Mouse (Mus musculus): ENCODE data around the gene Ccdc9. TPM values are rescaled to one million over a fixed set of nuclear protein-coding genes. Genes with fewer than 3 reads are reported as not detected.

Ccdc9 gene
- polyA plus RNA-seq, 1 experiment from 2014 or later: 24.6 TPM

DNA sequence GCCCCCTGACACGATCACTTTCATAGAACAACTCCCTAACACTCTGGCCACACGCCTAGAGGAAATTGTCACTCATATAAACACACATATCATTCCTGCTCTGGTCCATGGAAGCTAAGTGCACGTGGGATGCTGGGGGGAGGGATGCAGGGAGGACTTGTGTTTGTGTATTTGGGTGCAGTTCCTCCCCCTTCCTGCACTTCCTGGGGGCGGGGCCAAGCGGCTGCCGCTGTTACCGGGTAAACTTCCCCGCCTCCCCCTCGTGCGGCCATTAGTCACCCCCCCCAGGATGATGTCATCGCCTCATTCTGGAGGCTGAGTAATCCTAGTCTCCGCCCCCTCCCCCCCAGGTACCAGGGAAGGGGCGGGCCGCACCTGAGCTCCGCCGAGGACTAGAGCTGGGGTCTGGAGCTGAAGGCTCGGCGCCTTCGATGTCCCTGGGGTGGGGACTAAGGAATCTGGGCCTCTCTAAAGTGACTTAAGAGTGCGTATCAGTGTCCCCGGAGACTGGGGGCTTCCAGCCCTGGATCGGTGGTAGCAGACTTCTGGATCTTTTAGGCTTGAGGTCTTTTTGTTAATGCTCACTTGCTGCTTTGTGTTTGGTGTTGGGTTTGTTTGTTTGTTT lies 10.3 kb upstream of the Ccdc9 start:
- Histone ChIP-seq H3K36me3 (ENCODE audit: control insufficient read depth, insufficient read depth, low read length) (no peaks in the 10 kb centered on the region), H3K9ac (ENCODE audit: low read depth, low read length) (peak overlapping the region; percentile 3; the same call in 1 of the 2 replicates), H3K27me3 (ENCODE audit: control insufficient read depth, insufficient read depth, low read length) (no peaks in the 10 kb centered on the region), H3K4me3 (ENCODE audit: low read length) (peak overlapping the region; percentile 35), H3K4me1 (ENCODE audit: control insufficient read depth, insufficient read depth, low read length) (peaks cover 7% of the 10 kb centered on the region; the same call in 1 of the 2 replicates), H3K9me3 (ENCODE audit: control insufficient read depth, low read length) (no peaks in the 10 kb centered on the region), H3K27ac (ENCODE audit: low read depth, low read length) (peak overlapping the region; percentile 53), H3K4me2 (replicated peaks; ENCODE audit: low read depth, low read length) (peak overlapping the region; percentile 46)
- under 1% methylated on average over 21 of the region's 22 CpGs for WGBS
- ATAC-seq (ENCODE audit: low FRiP score, low TSS enrichment): peak; percentile 30

DNA sequence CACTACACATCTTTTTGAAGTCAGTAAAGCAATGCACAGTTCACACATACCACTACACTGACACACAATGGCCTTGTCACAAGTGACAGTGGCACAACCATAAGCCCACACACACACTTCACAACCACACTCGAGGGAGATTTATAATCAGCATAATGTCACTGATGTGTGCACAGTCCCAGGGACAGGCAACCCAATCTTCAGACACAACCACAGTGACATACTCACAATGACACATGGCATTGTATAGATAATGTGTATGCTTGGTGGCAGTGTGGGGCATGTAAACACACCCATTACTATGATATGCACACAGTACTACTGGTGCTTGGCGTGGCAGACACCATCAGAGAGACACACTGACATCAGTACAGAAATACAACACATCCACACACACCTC lies 9.6 kb upstream of the Ccdc9 start:
- H3K9me3 ChIP-seq (ENCODE audit: control insufficient read depth, low read length): no peaks in the 10 kb centered on the region
- no peak overlapping the region for H3K4me3 ChIP-seq (ENCODE audit: low read length)
- no peak for ATAC-seq (ENCODE audit: low FRiP score, low TSS enrichment)
- WGBS: 32% methylated on average over 2 of the region's 2 CpGs
- H3K4me1 ChIP-seq (ENCODE audit: control insufficient read depth, insufficient read depth, low read length): peaks cover 7% of the 10 kb centered on the region; the same call in 1 of the 2 replicates
- H3K27ac ChIP-seq (ENCODE audit: low read depth, low read length): peak overlapping the region; percentile 24; the same call in 1 of the 2 replicates
- no peak overlapping the region for H3K9ac ChIP-seq (ENCODE audit: low read depth, low read length)
- no peak overlapping the region for H3K4me2 ChIP-seq (replicated peaks; ENCODE audit: low read depth, low read length)
- no peaks in the 10 kb centered on the region for H3K36me3 ChIP-seq (ENCODE audit: control insufficient read depth, insufficient read depth, low read length)
- H3K27me3 ChIP-seq (ENCODE audit: control insufficient read depth, insufficient read depth, low read length): no peaks in the 10 kb centered on the region

DNA sequence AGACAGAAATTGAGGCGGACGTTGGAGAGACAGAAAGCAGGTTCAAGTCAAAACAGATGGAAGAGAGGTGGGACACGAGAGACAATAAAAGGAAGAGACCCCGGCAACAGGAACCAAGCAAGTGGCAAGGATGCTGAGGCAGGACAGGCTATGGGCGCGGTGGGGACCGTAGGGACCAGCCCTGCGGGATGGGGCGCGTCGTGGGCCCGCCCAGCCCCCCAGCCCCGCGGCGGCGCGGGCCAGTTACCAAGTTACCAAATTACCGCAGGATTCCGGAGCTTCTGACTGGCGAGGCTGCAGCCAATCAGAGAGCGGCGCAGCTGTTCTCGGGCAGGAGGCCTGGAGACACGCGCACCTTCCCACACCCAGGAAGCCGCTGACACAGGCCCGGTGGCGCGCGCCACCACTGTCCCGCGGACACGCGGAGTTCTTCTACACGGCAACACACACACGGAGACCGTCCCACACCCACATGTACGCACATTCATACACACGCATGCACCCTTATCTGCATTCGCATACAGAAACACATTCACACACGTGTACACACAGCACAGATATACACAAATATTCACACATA lies 8.8 kb upstream of the Ccdc9 start:
- peaks cover 7% of the 10 kb centered on the region; the same call in 1 of the 2 replicates for H3K4me1 ChIP-seq (ENCODE audit: control insufficient read depth, insufficient read depth, low read length)
- WGBS: 2% methylated on average over 41 of the region's 41 CpGs

DNA sequence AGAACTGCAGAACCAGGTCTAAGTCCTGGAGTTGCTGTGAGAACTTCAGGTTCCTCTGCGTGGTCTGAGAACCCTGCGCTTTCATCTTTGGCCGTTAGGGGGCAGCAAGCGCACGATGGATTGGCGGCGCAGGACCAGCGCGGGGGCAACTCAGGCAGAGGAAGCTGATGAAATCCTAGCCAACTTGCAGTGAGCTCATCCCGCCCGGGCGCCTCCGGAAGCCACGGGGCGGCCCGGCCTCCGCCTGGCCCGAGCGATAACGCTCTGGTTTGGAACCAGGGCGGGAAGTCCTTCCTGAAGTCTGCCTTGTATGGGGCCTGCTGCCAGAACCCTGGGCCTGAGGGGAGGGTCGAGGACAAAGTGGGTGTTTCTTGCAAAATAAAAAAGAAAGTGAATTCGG lies 8.2 kb upstream of the Ccdc9 start:
- H3K4me3 ChIP-seq (ENCODE audit: low read length): peak overlapping the region; percentile 39
- no peaks in the 10 kb centered on the region for H3K9me3 ChIP-seq (ENCODE audit: control insufficient read depth, low read length)
- no peaks in the 10 kb centered on the region for H3K27me3 ChIP-seq (ENCODE audit: control insufficient read depth, insufficient read depth, low read length)
- no peaks in the 10 kb centered on the region for H3K36me3 ChIP-seq (ENCODE audit: control insufficient read depth, insufficient read depth, low read length)
- peak overlapping the region; percentile 90 for H3K27ac ChIP-seq (ENCODE audit: low read depth, low read length)
- H3K4me1 ChIP-seq (ENCODE audit: control insufficient read depth, insufficient read depth, low read length): peaks cover 7% of the 10 kb centered on the region; the same call in 1 of the 2 replicates
- under 1% methylated on average over 23 of the region's 23 CpGs for WGBS
- peak overlapping the region; percentile 51 for H3K9ac ChIP-seq (ENCODE audit: low read depth, low read length)
- peak; percentile 78 for ATAC-seq (ENCODE audit: low FRiP score, low TSS enrichment)
- H3K4me2 ChIP-seq (replicated peaks; ENCODE audit: low read depth, low read length): peak overlapping the region; percentile 81

More for the DNA sequence above, 8.8 kb upstream of the Ccdc9 start:
- peak; percentile 61 for ATAC-seq (ENCODE audit: low FRiP score, low TSS enrichment)
- Histone ChIP-seq H3K9me3 (ENCODE audit: control insufficient read depth, low read length) (no peaks in the 10 kb centered on the region), H3K27ac (ENCODE audit: low read depth, low read length) (peak overlapping the region; percentile 90), H3K4me2 (replicated peaks; ENCODE audit: low read depth, low read length) (peak overlapping the region; percentile 81), H3K4me3 (ENCODE audit: low read length) (peak overlapping the region; percentile 39), H3K9ac (ENCODE audit: low read depth, low read length) (peak overlapping the region; percentile 51), H3K36me3 (ENCODE audit: control insufficient read depth, insufficient read depth, low read length) (no peaks in the 10 kb centered on the region), H3K27me3 (ENCODE audit: control insufficient read depth, insufficient read depth, low read length) (no peaks in the 10 kb centered on the region)

DNA sequence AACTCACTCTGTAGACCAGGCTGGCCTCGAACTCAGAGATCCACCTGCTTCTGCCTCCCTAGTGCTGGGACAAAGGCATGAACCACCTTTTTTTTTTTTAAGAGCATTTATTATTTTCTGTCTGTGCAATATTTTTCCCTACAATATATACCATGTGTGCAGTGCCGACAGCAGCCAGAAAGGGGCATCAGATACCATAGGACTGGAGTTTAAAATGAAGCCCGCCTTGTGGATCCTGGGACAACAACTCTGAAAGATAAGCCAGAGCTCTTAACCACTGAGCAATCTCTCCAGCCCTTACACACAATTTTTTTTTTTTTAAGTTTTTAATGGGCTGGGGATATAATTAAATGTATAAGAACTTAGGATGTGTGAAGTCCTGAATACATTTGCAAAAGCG lies 7.8 kb upstream of the Ccdc9 start:
- H3K27me3 ChIP-seq (ENCODE audit: control insufficient read depth, insufficient read depth, low read length): no peaks in the 10 kb centered on the region
- H3K4me3 ChIP-seq (ENCODE audit: low read length): peak overlapping the region; percentile 39; the same call in 1 of the 2 replicates
- 24% methylated on average over 4 of the region's 4 CpGs for WGBS
- H3K4me1 ChIP-seq (ENCODE audit: control insufficient read depth, insufficient read depth, low read length): peaks cover 6% of the 10 kb centered on the region; the same call in 1 of the 2 replicates
- H3K9ac ChIP-seq (ENCODE audit: low read depth, low read length): 0 out of 2 replicates have a peak overlapping the region, but pooled peaks have one; percentile 51
- H3K27ac ChIP-seq (ENCODE audit: low read depth, low read length): peak overlapping the region; percentile 90; the same call in 1 of the 2 replicates
- no peaks in the 10 kb centered on the region for H3K36me3 ChIP-seq (ENCODE audit: control insufficient read depth, insufficient read depth, low read length)
- H3K4me2 ChIP-seq (replicated peaks; ENCODE audit: low read depth, low read length): peak overlapping the region; percentile 81
- peak; percentile 10; the same call in 1 of the 2 replicates for ATAC-seq (ENCODE audit: low FRiP score, low TSS enrichment)
- no peaks in the 10 kb centered on the region for H3K9me3 ChIP-seq (ENCODE audit: control insufficient read depth, low read length)

DNA sequence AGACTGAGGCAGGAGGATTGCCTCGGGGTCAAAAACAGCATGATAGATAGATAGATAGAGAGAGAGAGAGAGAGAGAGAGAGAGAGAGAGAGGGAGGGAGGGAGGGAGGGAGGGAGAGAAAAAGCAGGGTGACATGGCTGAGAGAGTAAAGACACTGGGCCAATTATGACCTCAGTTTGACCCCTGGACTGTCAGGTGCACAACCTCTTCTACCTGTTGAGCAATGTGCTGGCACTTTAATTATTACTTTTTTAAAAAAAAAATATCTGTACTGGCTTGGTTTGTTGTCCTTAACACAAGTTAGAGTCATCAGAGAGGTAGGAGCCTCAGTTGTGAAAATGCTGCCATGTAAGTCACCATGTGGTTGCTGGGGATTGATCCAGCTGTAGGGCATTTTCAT lies 1.2 kb upstream of the Ccdc9 start:
- H3K9me3 ChIP-seq (ENCODE audit: control insufficient read depth, low read length): no peaks in the 10 kb centered on the region
- no peak for ATAC-seq (ENCODE audit: low FRiP score, low TSS enrichment)

DNA sequence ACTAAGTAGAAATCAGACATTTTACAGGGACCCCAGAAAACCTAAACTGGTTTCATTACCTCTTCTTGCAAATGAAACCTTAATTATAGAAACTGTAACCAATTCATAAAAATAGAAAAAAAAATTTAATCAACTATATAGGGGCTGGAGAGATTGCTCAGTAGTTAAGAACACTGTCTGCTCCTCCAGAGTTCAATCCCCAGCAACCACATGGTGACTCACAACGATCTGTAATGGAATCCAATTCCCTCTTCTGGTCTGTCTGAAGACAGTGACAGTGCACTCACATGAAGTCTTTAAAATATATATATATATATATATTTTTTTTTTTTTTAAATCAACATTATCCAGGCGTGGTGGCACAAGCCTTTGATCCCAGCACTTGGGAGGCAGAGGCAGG lies 421 bp upstream of the Ccdc9 start:
- ATAC-seq (ENCODE audit: low FRiP score, low TSS enrichment): no peak
- Histone ChIP-seq H3K36me3 (ENCODE audit: control insufficient read depth, insufficient read depth, low read length) (peaks cover 22% of the 10 kb centered on the region), H3K4me2 (replicated peaks; ENCODE audit: low read depth, low read length) (peak overlapping the region; percentile 45), H3K27me3 (ENCODE audit: control insufficient read depth, insufficient read depth, low read length) (no peaks in the 10 kb centered on the region), H3K27ac (ENCODE audit: low read depth, low read length) (peak overlapping the region; percentile 98), H3K4me1 (ENCODE audit: control insufficient read depth, insufficient read depth, low read length) (peaks cover 6% of the 10 kb centered on the region), H3K9me3 (ENCODE audit: control insufficient read depth, low read length) (no peaks in the 10 kb centered on the region), H3K4me3 (ENCODE audit: low read length) (peak overlapping the region; percentile 63), H3K9ac (ENCODE audit: low read depth, low read length) (peak overlapping the region; percentile 80; the same call in 1 of the 2 replicates)
- WGBS: 74% methylated on average over 2 of the region's 2 CpGs

More for the DNA sequence above, 1.2 kb upstream of the Ccdc9 start:
- Histone ChIP-seq H3K36me3 (ENCODE audit: control insufficient read depth, insufficient read depth, low read length) (peaks cover 14% of the 10 kb centered on the region), H3K27me3 (ENCODE audit: control insufficient read depth, insufficient read depth, low read length) (no peaks in the 10 kb centered on the region), H3K9ac (ENCODE audit: low read depth, low read length) (no peak overlapping the region), H3K4me3 (ENCODE audit: low read length) (no peak overlapping the region), H3K4me2 (replicated peaks; ENCODE audit: low read depth, low read length) (no peak overlapping the region), H3K4me1 (ENCODE audit: control insufficient read depth, insufficient read depth, low read length) (peaks cover 6% of the 10 kb centered on the region), H3K27ac (ENCODE audit: low read depth, low read length) (no peak overlapping the region)
- 78% methylated on average over 1 of the region's 1 CpGs for WGBS

DNA sequence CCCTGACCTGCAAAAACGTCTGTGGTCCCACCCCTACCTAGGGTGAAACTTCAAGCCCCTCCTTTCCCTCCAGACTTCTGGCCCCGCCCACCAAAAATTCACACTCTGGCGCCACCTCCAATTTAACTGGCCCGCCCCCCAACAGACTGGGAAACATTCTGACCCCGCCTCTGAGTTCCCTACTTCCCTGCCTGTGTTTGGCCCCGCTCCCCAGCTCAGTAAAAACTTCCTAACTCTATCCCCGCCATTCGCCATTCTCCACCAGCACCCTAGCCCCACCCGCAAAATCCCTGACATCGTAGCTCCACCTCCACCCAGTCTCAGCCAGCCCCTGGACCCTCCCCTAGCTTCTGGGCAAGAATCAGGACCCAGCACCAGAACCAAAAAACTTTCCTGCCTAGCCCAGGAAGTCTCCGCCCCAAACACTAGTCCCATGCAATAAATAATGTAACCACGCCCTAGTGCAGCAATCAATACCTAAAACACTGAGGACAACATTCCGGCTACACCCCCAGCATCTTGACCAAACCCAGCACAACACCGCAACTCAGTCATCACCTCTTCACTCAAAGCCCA lies 1.1 kb downstream of the Ccdc9 start:
- H3K4me1 ChIP-seq (ENCODE audit: control insufficient read depth, insufficient read depth, low read length): peaks cover 6% of the 10 kb centered on the region
- WGBS: 1% methylated on average over 14 of the region's 14 CpGs
- peak overlapping the region; percentile 63 for H3K4me3 ChIP-seq (ENCODE audit: low read length)
- peaks cover 37% of the 10 kb centered on the region for H3K36me3 ChIP-seq (ENCODE audit: control insufficient read depth, insufficient read depth, low read length)
- H3K4me2 ChIP-seq (replicated peaks; ENCODE audit: low read depth, low read length): peak overlapping the region; percentile 45
- H3K9me3 ChIP-seq (ENCODE audit: control insufficient read depth, low read length): no peaks in the 10 kb centered on the region
- ATAC-seq (ENCODE audit: low FRiP score, low TSS enrichment): peak; percentile 69
- peak overlapping the region; percentile 52; the same call in 1 of the 2 replicates for H3K27ac ChIP-seq (ENCODE audit: low read depth, low read length)
- H3K27me3 ChIP-seq (ENCODE audit: control insufficient read depth, insufficient read depth, low read length): no peaks in the 10 kb centered on the region
- no peak overlapping the region; the same call in 1 of the 2 replicates for H3K9ac ChIP-seq (ENCODE audit: low read depth, low read length)
